Mouse (Mus musculus) heart, adult 2 months (tissue): ENCODE data around the gene Zbed5. TPM values are rescaled to one million over a fixed set of nuclear protein-coding genes. Genes with fewer than 3 reads are reported as not detected.

Experiments used
- DNase-seq, 2 experiments: peaks; one replicate each; pipeline ENCODE4 v3.0.0; 2021
- H3K27ac ChIP-seq: fragments of 200-600 bp; 2 replicates; pipeline ENCODE4 v1.8.1; 2022
- H3K27me3 ChIP-seq: fragments of 200-500 bp; 2 replicates; pipeline ENCODE4 v1.6.1; 2012; ENCODE audit warnings: mild to moderate bottlenecking, low read length, inconsistent platforms, mixed read lengths; ENCODE audit not compliant: control insufficient read depth, insufficient read depth
- H3K36me3 ChIP-seq: fragments of 200-500 bp; 2 replicates; pipeline ENCODE4 v1.6.1; 2012; ENCODE audit warnings: low read length, inconsistent platforms; ENCODE audit not compliant: control insufficient read depth, insufficient read depth
- H3K4me1 ChIP-seq: fragments of 200-500 bp; 2 replicates; pipeline ENCODE4 v1.6.1; 2011; ENCODE audit warnings: low read length; ENCODE audit not compliant: control insufficient read depth, insufficient read depth
- H3K4me3 ChIP-seq: fragments of 200-600 bp; 2 replicates; pipeline ENCODE4 v1.8.1; 2022
- H3K79me2 ChIP-seq: fragments of 200-500 bp; replicated peaks from 2 replicates; pipeline ENCODE4 v1.6.1; 2012; ENCODE audit warnings: mild to moderate bottlenecking, inconsistent platforms, low read length, moderate library complexity, mixed read lengths; ENCODE audit not compliant: control insufficient read depth, insufficient read depth
- H3K9ac ChIP-seq: fragments of 200-500 bp; 2 replicates; pipeline ENCODE4 v1.6.1; 2012; ENCODE audit warnings: low read depth, mild to moderate bottlenecking, control low read depth, inconsistent platforms, low read length, mixed read lengths
- CTCF ChIP-seq: fragments of 200-600 bp; IDR thresholded peaks from 2 replicates; pipeline ENCODE4 v1.8.1; 2022; ENCODE audit warnings: antibody characterized with exemption, mild to moderate bottlenecking, moderate library complexity
- EP300 ChIP-seq: fragments of 200-500 bp; IDR thresholded peaks from 2 replicates; pipeline ENCODE4 v1.6.1; 2011; ENCODE audit warnings: low read depth, low read length, control low read depth; ENCODE audit not compliant: insufficient read depth
- POLR2A ChIP-seq: fragments of 200-500 bp; IDR thresholded peaks from 2 replicates; pipeline ENCODE4 v1.6.1; 2011; ENCODE audit warnings: mild to moderate bottlenecking, low read depth, low read length, control low read depth; ENCODE audit not compliant: insufficient read depth
- WGBS: fragments of 180-500 bp; shearing (Covaris S2); methylation state at CpG from one replicate; pipeline ENCODE4 v1.1.7; 2018; 5-methylcytosine and 5-hydroxymethylcytosine counted together
- intact Hi-C: fragments of 180-260 bp; cut with DNase I; formaldehyde crosslinking; loops from one replicate; pipeline ENCODE4 v1.15.1; 2025
- long read RNA-seq: library from polyadenylated mRNA; stranded (forward); transcript quantifications from one replicate; pipeline ENCODE4 v2.0.0, GENCODE M21; 2021
- polyA plus RNA-seq: library from polyadenylated mRNA; depleted of rRNA; stranded (reverse); fragments of >200 nt; gene quantifications from 2 replicates; pipeline ENCODE4 v1.2.3, GENCODE M21; 2012; rRNA removed
- total RNA-seq, 2 experiments: library from RNA; stranded (reverse); gene quantifications; 2 replicates each; pipeline ENCODE4 v1.2.3; 2021

Zbed5 gene
- total RNA-seq (under 1 TPM; 0.26 to 0.55 TPM), polyA plus RNA-seq (0.33 and 0.85 TPM in 2 replicates)
- long read RNA-seq, partial matches to known transcripts = 0 of 2 reads
- long read RNA-seq, other reads (novel, unspliced or antisense) = 0 of 2 reads

DNA sequence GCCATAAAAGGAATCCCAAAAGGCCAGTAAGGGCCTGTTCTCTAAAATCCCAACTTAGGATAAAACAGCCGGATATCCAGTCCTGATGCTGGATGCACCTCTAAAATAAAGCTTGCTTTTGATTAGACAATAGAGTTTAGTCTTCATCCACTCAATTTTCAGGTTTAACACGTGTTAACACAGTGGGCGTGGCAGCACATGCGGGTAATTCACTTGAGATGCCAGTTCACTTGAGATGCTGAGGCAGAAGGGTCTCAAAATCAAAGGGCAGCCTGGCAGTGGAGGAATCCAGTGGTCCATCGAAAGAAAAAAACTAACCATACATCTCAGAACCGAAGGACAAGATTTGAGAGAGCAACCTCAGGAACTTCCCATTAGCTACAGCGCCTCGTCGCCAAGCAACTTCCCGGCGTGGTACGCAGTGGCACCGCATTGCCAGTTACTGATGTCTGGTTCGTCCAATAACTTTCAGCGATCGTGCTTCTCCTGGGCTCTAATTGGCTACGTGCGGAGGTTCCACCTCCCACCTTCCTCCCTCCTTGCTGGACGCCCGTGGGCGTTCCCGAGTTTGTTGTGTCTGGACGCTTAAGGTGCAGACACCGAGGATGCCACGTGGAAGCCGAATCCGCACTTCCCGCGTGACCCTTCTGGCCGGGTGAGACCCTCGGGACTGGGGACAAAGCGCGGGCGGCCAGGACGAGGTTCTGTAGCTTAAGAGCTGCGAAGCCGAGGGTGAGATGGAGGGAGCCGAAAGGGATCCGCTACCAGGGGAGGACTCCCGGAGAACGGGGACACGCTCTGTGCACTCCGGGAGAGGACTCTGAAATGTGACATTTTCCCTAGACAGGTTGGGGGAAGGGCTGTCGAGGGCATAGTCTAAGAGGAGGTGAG lies at the start of gene Zbed5:
TSS of gene Zbed5 (plus strand) at position 526 of the 891 bp plus-strand sequence.
- Histone ChIP-seq H3K4me1 (no peaks in the 10 kb centered on the region), H3K27me3 (no peaks in the 10 kb centered on the region), H3K9ac (peak within 1 kb of the TSS; percentile 74), H3K4me3 (peak within 1 kb of the TSS; percentile 69), H3K27ac (no peak within 1 kb of the TSS), H3K79me2 (no peaks in the 10 kb centered on the region), H3K36me3 (no peaks in the 10 kb centered on the region)
- WGBS = 2% methylated on average over 44 of the region's 44 CpGs
- intact Hi-C loops = no loop called here
- TF ChIP-seq EP300 = no peak
- DNase-seq = peak; percentile 86 to 91

DNA sequence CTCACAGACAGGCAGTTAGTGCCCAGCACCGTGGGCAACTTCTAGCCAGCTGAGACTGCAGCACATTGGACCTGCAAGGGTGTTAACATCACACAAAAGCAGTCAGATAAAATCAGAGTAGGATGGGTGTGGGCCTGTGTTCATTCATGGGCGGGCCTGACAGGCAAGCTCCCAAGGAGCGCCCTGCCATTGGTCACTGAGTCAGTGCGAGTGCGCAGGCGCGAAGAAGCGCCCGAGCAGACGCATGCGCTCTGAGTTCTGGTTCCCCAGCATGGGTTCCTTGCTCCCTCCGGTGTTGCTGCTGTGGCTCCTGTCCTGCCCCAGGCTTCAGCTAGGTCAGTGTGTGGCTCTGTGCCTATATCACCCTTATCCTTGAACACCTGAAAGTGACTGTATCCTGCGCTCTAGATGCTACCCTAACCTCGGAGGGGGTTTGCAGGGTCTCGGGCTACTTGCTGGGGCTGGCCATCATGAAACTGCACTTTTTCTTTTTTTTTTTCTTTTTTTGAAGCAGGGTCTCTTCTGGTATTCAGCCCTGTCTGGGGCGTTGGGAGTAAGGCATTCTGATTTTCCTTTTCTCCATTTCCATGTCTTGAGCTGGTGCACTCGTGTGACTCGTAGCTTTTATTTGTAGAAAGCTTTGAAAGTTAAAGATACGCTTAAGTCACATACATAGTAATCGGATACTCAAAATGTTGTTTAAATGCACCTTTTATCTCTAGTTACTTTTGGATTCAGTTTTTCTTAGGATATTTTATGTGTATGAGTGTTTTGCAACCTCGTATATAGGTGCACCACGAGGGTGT lies 48.6 kb upstream of the Zbed5 start, which contains the start of gene Sumf2:
TSS of gene Sumf2 (plus strand) at position 235 of the 806 bp plus-strand sequence.
- TF ChIP-seq POLR2A (peak; percentile 97), CTCF (peak; percentile 33), EP300 (peak; percentile 84)
- Histone ChIP-seq H3K36me3 (peaks cover 7% of the 10 kb centered on the region), H3K27me3 (no peaks in the 10 kb centered on the region), H3K27ac (peak within 1 kb of the TSS; percentile 68), H3K4me1 (peaks cover 2% of the 10 kb centered on the region), H3K9ac (peak within 1 kb of the TSS; percentile 83), H3K4me3 (peak within 1 kb of the TSS; percentile 71), H3K79me2 (no peaks in the 10 kb centered on the region)
- DNase-seq = peak; percentile 96 to 97
- intact Hi-C loops = no loop called here
- WGBS = 5% methylated on average over 22 of the region's 22 CpGs

DNA sequence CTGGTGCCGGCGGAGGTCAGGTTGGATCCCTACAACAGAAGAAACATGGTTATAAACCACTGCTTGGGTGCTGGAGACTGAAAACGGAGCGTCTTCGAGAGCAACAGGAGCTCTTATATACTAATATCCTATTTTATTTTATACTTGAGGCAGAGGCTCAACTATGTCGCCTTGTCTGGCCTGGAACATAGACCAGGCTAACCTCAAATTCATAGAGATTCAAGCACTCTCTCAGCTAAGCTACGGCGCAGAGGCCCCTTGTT lies 48.0 kb upstream of the Zbed5 start:
- intact Hi-C loops = no loop called here
- Histone ChIP-seq H3K9ac (0 out of 2 replicates have a peak overlapping the region, but pooled peaks have one; percentile 25), H3K36me3 (peaks cover 7% of the 10 kb centered on the region), H3K27ac (no peak overlapping the region; the same call in 1 of the 2 replicates), H3K4me3 (peak overlapping the region; percentile 71), H3K79me2 (no peaks in the 10 kb centered on the region), H3K27me3 (no peaks in the 10 kb centered on the region), H3K4me1 (peaks cover 2% of the 10 kb centered on the region)
- WGBS = 33% methylated on average over 8 of the region's 8 CpGs
- DNase-seq = no peak
- TF ChIP-seq CTCF (no peak), POLR2A (no peak), EP300 (no peak)

DNA sequence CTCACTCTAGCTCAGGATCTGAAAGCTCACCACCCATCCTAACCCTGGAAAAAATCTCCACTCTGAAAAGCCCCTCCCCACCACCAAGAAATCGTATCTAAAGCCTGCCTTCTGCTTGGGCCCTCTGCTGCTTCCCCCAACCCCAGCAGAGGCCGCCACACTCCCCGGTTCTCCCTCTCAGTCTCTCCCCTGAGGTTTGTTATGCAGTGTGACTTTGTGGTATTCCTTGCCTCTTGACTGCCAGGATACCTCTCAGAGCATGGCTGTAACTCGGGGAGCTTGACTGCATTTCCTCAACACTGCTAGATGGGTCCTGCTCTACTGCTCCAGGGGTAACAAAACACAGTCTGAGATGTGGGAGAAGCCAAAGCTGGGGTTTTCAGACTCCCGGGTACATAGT lies 40.4 kb upstream of the Zbed5 start:
- no peak overlapping the region for H3K9ac ChIP-seq
- 53% methylated on average over 5 of the region's 5 CpGs for WGBS
- H3K79me2 ChIP-seq = no peaks in the 10 kb centered on the region
- H3K4me1 ChIP-seq = no peaks in the 10 kb centered on the region
- intact Hi-C loops = no loop called here
- H3K4me3 ChIP-seq = no peak overlapping the region
- H3K27me3 ChIP-seq = no peaks in the 10 kb centered on the region
- DNase-seq = no peak
- H3K36me3 ChIP-seq = no peaks in the 10 kb centered on the region
- no peak for TF ChIP-seq POLR2A
- no peak for TF ChIP-seq EP300
- no peak for TF ChIP-seq CTCF
- no peak overlapping the region for H3K27ac ChIP-seq

DNA sequence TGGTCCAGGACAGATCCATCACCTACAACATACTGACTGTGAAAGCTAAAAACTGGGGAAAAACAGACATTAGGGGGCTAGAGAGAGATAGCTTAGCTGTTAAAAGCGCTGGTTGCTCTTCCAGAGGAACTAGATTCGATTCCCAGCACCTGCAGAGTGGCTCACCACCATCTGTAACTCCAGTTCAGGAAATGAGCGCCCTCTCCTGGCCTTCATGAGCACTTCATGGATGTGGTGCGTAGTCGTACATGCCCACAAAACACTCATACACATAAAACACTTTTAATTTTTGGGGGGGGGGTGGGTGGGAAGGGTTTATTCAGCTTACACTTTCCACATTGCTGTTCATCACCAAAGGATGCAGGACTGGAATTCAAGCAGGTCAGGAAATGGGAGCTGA lies 39.1 kb upstream of the Zbed5 start:
- Histone ChIP-seq H3K79me2 (no peaks in the 10 kb centered on the region), H3K9ac (no peak overlapping the region), H3K27ac (no peak overlapping the region), H3K4me1 (no peaks in the 10 kb centered on the region), H3K27me3 (no peaks in the 10 kb centered on the region), H3K36me3 (no peaks in the 10 kb centered on the region), H3K4me3 (no peak overlapping the region)
- peak; percentile 31 for TF ChIP-seq CTCF
- no peak for TF ChIP-seq EP300
- DNase-seq = no peak
- 89% methylated on average over 5 of the region's 5 CpGs for WGBS
- intact Hi-C loops = no loop called here

DNA sequence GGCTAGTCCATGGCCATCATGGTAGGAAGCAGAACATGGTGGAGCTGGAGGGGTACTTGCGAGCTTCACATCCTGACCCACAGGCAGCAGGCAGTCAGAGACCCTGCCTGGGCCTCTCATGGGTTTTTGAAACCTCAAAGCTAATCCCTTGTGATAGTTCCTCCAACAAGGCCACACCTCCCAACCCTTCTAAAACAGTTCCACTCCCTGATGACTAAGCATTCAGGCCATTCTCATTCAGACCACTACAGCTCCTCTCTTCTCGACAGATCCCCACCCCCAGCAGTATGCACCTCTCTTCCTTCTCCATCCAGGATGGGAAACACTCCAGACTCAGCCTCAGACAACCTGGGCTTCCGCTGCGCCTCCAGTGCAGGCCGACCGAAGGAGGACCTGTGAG lies 33.2 kb upstream of the Zbed5 start:
- intact Hi-C loops = no loop called here
- no peak overlapping the region for H3K27ac ChIP-seq
- H3K27me3 ChIP-seq = no peaks in the 10 kb centered on the region
- peaks cover 3% of the 10 kb centered on the region; the same call in 1 of the 2 replicates for H3K4me1 ChIP-seq
- 96% methylated on average over 6 of the region's 6 CpGs for WGBS
- TF ChIP-seq EP300 (no peak), CTCF (no peak), POLR2A (no peak)
- H3K79me2 ChIP-seq = no peaks in the 10 kb centered on the region
- no peak for DNase-seq
- no peak overlapping the region for H3K9ac ChIP-seq
- H3K4me3 ChIP-seq = no peak overlapping the region
- no peaks in the 10 kb centered on the region for H3K36me3 ChIP-seq
